In the genomic region with DNA sequence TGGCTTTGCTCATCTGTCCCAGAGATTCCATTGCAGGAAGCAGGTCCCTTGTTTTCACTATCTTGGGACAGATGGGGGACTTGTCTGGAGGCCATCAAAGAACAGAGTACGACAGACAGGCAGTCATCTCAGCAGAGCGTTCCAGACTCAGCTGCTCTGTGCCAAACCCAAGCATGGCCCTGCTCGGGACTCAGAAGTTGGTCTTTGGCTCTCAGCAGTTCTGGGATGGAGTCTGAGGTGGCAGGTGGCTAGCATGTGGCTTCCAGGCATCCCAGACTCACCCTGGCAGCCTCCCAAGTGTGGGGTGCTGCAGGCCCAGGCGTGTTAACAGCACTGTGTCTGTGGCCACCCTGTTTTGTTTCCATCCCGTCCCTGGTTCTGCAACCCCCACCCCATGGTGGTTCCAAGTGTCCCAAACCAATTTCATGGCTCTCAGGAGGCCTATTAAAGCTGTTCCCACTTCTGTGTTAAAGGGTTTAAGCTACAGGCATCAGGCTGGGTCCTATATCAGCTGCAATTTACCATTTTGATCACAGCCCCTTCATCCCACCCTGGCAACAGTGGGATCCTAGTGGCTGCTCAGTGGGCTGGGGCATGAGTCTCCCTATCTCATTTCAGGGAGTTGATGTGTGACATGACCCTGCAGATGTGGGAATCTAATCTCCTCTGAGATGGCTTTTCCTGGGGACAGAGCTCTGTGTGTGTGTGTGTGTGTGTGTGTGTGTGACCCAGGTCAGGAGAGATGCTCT, we compare ENCODE assay signal across 12 mouse cellular contexts. TPM values are rescaled to one million over a fixed set of nuclear protein-coding genes. Genes with fewer than 3 reads are reported as not detected.
DNase-seq lines count a peak whose midpoint lies in the region; ATAC-seq and TF ChIP-seq lines count a peak whose summit lies in the region.
"Had no signal": no experiment of that assay in that cellular context is flagged by ENCODE, and none has a peak within 500 bp of the region (broad histone marks: within the 10 kb centered on the region; RNA-seq: fewer than 3 reads in every experiment).

No protein-coding gene starts in this region.

- 63% methylated on average over 5 of the region's 5 CpGs for WGBS in intestine, embryonic 16.5 days
- 50% methylated on average over 5 of the region's 5 CpGs for WGBS in intestine, embryonic 15.5 days
- 54% methylated on average over 5 of the region's 5 CpGs for WGBS in hindbrain, embryonic 16.5 days
- WGBS in lung, postnatal 0 days = 64% methylated on average over 5 of the region's 5 CpGs

- no peak overlapping the region for H3K4me2 ChIP-seq in intestine, embryonic 16.5 days (ENCODE audit: low read depth, low read length)
- H3K4me2 ChIP-seq in intestine, embryonic 15.5 days (replicated peaks) = no peak overlapping the region
- no peak overlapping the region for H3K4me2 ChIP-seq in hindbrain, embryonic 16.5 days (ENCODE audit: low read length)
- no peak overlapping the region for H3K4me2 ChIP-seq in lung, postnatal 0 days (replicated peaks; ENCODE audit: low read depth, low read length)
- H3K4me2 ChIP-seq: lung, embryonic 15.5 days had no signal

- no peak for TF ChIP-seq EP300 in lung, postnatal 0 days (IDR thresholded peaks at IDR 0.05)

- peaks cover 10% of the 10 kb centered on the region for H3K4me1 ChIP-seq in intestine, embryonic 16.5 days (ENCODE audit: control insufficient read depth, insufficient read depth, low read length)
- H3K4me1 ChIP-seq in intestine, embryonic 15.5 days (replicated peaks) = no peaks in the 10 kb centered on the region
- no peaks in the 10 kb centered on the region; the same call in 1 of the 2 replicates for H3K4me1 ChIP-seq in hindbrain, embryonic 16.5 days (ENCODE audit: control insufficient read depth, insufficient read depth, low read depth, low read length)
- H3K4me1 ChIP-seq in lung, postnatal 0 days (ENCODE audit: insufficient read depth, low read depth, low read length) = no peaks in the 10 kb centered on the region
- H3K4me1 ChIP-seq: lung, embryonic 15.5 days had no signal

- no peaks in the 10 kb centered on the region for H3K36me3 ChIP-seq in intestine, embryonic 16.5 days (ENCODE audit: control insufficient read depth, insufficient read depth, low read length)
- no peaks in the 10 kb centered on the region for H3K36me3 ChIP-seq in intestine, embryonic 15.5 days
- no peaks in the 10 kb centered on the region for H3K36me3 ChIP-seq in hindbrain, embryonic 16.5 days (ENCODE audit: control insufficient read depth, insufficient read depth, low read length)
- H3K36me3 ChIP-seq in lung, postnatal 0 days (ENCODE audit: insufficient read depth, low read length) = no peaks in the 10 kb centered on the region
- H3K36me3 ChIP-seq: lung, embryonic 15.5 days had no signal

- no peak for TF ChIP-seq CTCF in lung, postnatal 0 days (IDR thresholded peaks at IDR 0.05)

- H3K9ac ChIP-seq in intestine, embryonic 16.5 days (ENCODE audit: low read depth, low read length) = no peak overlapping the region
- no peak overlapping the region for H3K9ac ChIP-seq in intestine, embryonic 15.5 days
- no peak overlapping the region for H3K9ac ChIP-seq in hindbrain, embryonic 16.5 days (ENCODE audit: low read depth, low read length)
- no peak overlapping the region for H3K9ac ChIP-seq in lung, postnatal 0 days (replicated peaks; ENCODE audit: low read depth)
- H3K9ac ChIP-seq: lung, embryonic 15.5 days had no signal

- peak overlapping the region; percentile 11 for H3K27ac ChIP-seq in intestine, embryonic 16.5 days (ENCODE audit: low read length)
- no peak overlapping the region for H3K27ac ChIP-seq in intestine, embryonic 15.5 days
- H3K27ac ChIP-seq in hindbrain, embryonic 16.5 days (ENCODE audit: low read depth, low read length) = no peak overlapping the region
- H3K27ac ChIP-seq in lung, postnatal 0 days (ENCODE audit: low read length) = no peak overlapping the region
- H3K27ac ChIP-seq: lung, embryonic 15.5 days had no signal

- H3K4me3 ChIP-seq in intestine, embryonic 16.5 days (ENCODE audit: low read length) = no peak overlapping the region
- H3K4me3 ChIP-seq in intestine, embryonic 15.5 days (replicated peaks) = no peak overlapping the region
- H3K4me3 ChIP-seq in hindbrain, embryonic 16.5 days (ENCODE audit: low read length) = no peak overlapping the region
- no peak overlapping the region for H3K4me3 ChIP-seq in lung, postnatal 0 days (ENCODE audit: low read depth, low read length)
- H3K4me3 ChIP-seq: erythroblast, embryonic 14.5 days; lung, embryonic 15.5 days had no signal

- no peaks in the 10 kb centered on the region for H3K27me3 ChIP-seq in intestine, embryonic 16.5 days (replicated peaks; ENCODE audit: control insufficient read depth, insufficient read depth, low read length)
- no peaks in the 10 kb centered on the region for H3K27me3 ChIP-seq in intestine, embryonic 15.5 days (replicated peaks)
- no peaks in the 10 kb centered on the region; the same call in 1 of the 2 replicates for H3K27me3 ChIP-seq in hindbrain, embryonic 16.5 days (replicated peaks; ENCODE audit: control insufficient read depth, insufficient read depth, low read length)
- H3K27me3 ChIP-seq in lung, postnatal 0 days (replicated peaks; ENCODE audit: insufficient read depth, low read length) = no peaks in the 10 kb centered on the region
- H3K27me3 ChIP-seq: lung, embryonic 15.5 days had no signal

- no peak for ATAC-seq in intestine, embryonic 16.5 days
- ATAC-seq in intestine, embryonic 15.5 days = no peak
- ATAC-seq in hindbrain, embryonic 16.5 days = peak; percentile 30; the same call in 1 of the 2 replicates
- no peak for ATAC-seq in frontal cortex, adult (ENCODE audit: low TSS enrichment)
- no peak for ATAC-seq in lung, postnatal 0 days

- DNase-seq in Muller cell, postnatal 12 days (ENCODE audit: inconsistent ontology term) = peak; percentile 53
- peak; percentile 20 to 25 for DNase-seq in cerebellum, adult 18-20 months
- no peak for DNase-seq in lung, postnatal 0 days (ENCODE audit: low spot score)
- DNase-seq: kidney, postnatal 14 days; midbrain, embryonic 14.5 days; thymus, postnatal 25 days had no signal

- no peaks in the 10 kb centered on the region for H3K9me3 ChIP-seq in intestine, embryonic 16.5 days (ENCODE audit: control insufficient read depth, low read length)
- no peaks in the 10 kb centered on the region for H3K9me3 ChIP-seq in intestine, embryonic 15.5 days
- H3K9me3 ChIP-seq in hindbrain, embryonic 16.5 days (ENCODE audit: control insufficient read depth, low read length) = no peaks in the 10 kb centered on the region
- H3K9me3 ChIP-seq in lung, postnatal 0 days (ENCODE audit: low read length) = no peaks in the 10 kb centered on the region
- H3K9me3 ChIP-seq: lung, embryonic 15.5 days had no signal

RNA-seq across cellular contexts. Expression of gene Sulf2, which starts 51.1 kb away (rescaled TPM):
- 68.4 and 76.3 TPM in 2 replicates for polyA plus RNA-seq in intestine, embryonic 16.5 days (2015; fragmentation: Nextera tagmentation; extraction: Ambion mirVana)
- 100 and 106 TPM in 2 replicates for polyA plus RNA-seq in intestine, embryonic 15.5 days (2015; fragmentation: Nextera tagmentation; extraction: Ambion mirVana)
- polyA plus RNA-seq in hindbrain, embryonic 16.5 days (2015; fragmentation: Nextera tagmentation; extraction: Ambion mirVana) = 73.6 and 101 TPM in 2 replicates
- polyA plus RNA-seq in lung, postnatal 0 days (2015; fragmentation: Nextera tagmentation; extraction: Ambion mirVana) = 10.8 and 13.6 TPM in 2 replicates
